Mouse (Mus musculus) limb, embryonic 11.5 days (tissue): ENCODE data around the gene Itgb8. TPM values are rescaled to one million over a fixed set of nuclear protein-coding genes. Genes with fewer than 3 reads are reported as not detected.

Source experiments
- ATAC-seq: fragments of 200-750 bp; cut with Nextera tagmentation; 2 replicates; pipeline ENCODE4 v1.8.0; 2017; ENCODE audit warnings: low read depth; ENCODE audit not compliant: insufficient number of reproducible peaks, low FRiP score, low TSS enrichment
- DNase-seq: peaks from one replicate; pipeline ENCODE4 v3.0.0-alpha.2; 2015; ENCODE audit warnings: low spot score
- H3K27ac ChIP-seq: fragments of 300-500 bp; sonication (generic); replicated peaks from 2 replicates; pipeline ENCODE4 v1.5.1; 2014; ENCODE audit warnings: low read depth, mild to moderate bottlenecking, low read length
- H3K27me3 ChIP-seq: fragments of 300-500 bp; sonication (generic); 2 replicates; pipeline ENCODE4 v1.6.1; 2014; ENCODE audit warnings: mild to moderate bottlenecking, low read length, mixed read lengths; ENCODE audit not compliant: control insufficient read depth, insufficient read depth
- H3K36me3 ChIP-seq: fragments of 300-500 bp; sonication (generic); 2 replicates; pipeline ENCODE4 v1.6.1; 2014; ENCODE audit warnings: mild to moderate bottlenecking, low read length, moderate library complexity, mixed read lengths; ENCODE audit not compliant: control insufficient read depth, insufficient read depth
- H3K4me1 ChIP-seq: fragments of 300-500 bp; sonication (generic); 2 replicates; pipeline ENCODE4 v1.6.1; 2014; ENCODE audit warnings: low read length, mixed read lengths; ENCODE audit not compliant: control insufficient read depth, insufficient read depth
- H3K4me2 ChIP-seq: fragments of 300-500 bp; sonication (generic); 2 replicates; pipeline ENCODE4 v1.6.1; 2014; ENCODE audit warnings: low read depth, mild to moderate bottlenecking, moderate library complexity; ENCODE audit not compliant: severe bottlenecking
- H3K4me3 ChIP-seq: fragments of 300-500 bp; sonication (generic); 2 replicates; pipeline ENCODE4 v1.5.1; 2014; ENCODE audit warnings: low read depth, low read length
- H3K9ac ChIP-seq: fragments of 300-500 bp; sonication (generic); 2 replicates; pipeline ENCODE4 v1.6.1; 2014; ENCODE audit warnings: mild to moderate bottlenecking, low read length
- H3K9me3 ChIP-seq: fragments of 300-500 bp; sonication (generic); 2 replicates; pipeline ENCODE4 v1.6.1; 2016; ENCODE audit warnings: low read length; ENCODE audit not compliant: control insufficient read depth
- WGBS: fragments of 180-500 bp; shearing (Covaris S2); extraction: QIAGEN DNeasy Blood & Tissue Kit; methylation state at CpG from one replicate; pipeline ENCODE4 v1.1.7; 2014; 5-methylcytosine and 5-hydroxymethylcytosine counted together
- polyA plus RNA-seq: library from polyadenylated mRNA; unstranded; fragments of >200 nt; fragmentation: Nextera tagmentation; extraction: Ambion mirVana; gene quantifications from 2 replicates; pipeline ENCODE4 v1.2.1, GENCODE M21; 2014

Itgb8 gene
- polyA plus RNA-seq, 1 experiment from 2014 or later, result 5.0 TPM

- no peak overlapping the region for H3K27ac ChIP-seq
- WGBS, result 54% methylated on average over 1 of the region's 1 CpGs
- no peak for DNase-seq
- no peak overlapping the region for H3K9ac ChIP-seq
- no peak overlapping the region for H3K4me2 ChIP-seq
- no peaks in the 10 kb centered on the region for H3K27me3 ChIP-seq
- ATAC-seq, result no peak
- no peaks in the 10 kb centered on the region for H3K36me3 ChIP-seq
- 0 out of 2 replicates have a peak, but pooled peaks cover 2% of the 10 kb centered on the region for H3K4me1 ChIP-seq
- H3K9me3 ChIP-seq, result no peaks in the 10 kb centered on the region
- H3K4me3 ChIP-seq, result no peak overlapping the region
Observed at GRCm38 (mm10) chr12:119241071-119241470, 2.5 kb upstream of the Itgb8 start.

DNA sequence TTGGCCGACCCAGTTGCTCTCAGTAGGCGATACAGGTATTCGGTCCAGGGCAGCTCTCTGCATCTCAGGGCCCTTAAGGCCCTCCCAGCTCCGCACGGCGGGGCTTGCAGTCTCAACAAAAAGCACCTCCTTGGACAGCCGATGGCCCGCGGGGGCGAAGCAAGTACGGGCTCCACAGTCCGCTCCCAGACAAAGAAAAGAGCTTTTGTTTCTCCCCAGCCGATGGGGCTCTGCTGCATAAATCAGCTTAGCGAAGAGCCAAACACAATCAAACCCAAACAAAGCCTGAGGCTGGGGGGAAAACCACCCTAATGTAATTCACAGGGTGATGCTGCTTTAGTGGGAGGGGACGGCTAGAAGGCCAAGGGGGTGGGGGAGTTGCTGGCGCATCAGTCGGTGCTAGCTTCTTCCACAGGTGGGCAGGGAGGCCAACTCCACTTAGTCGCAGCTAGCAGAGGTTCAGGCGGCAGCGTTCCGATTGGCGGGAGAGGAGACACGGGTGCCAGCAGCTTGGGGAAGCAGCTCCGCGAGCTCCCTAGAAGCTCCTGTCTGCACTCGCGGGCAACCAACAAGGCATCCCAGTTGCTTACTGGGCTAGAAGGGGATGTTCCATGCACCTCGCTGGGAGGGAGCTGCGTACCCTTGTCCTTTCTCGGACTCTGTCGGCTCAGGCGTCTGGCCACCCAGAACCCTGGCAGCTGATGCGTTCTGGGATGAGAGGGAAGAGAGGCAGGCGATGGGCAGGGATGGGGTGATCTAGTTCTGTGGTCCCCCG is 494 bp downstream of the Itgb8 start:
- Histone ChIP-seq H3K4me2 (peak overlapping the region; percentile 96), H3K9me3 (no peaks in the 10 kb centered on the region), H3K27ac (peak overlapping the region; percentile 90), H3K27me3 (no peaks in the 10 kb centered on the region), H3K36me3 (no peaks in the 10 kb centered on the region), H3K4me1 (0 out of 2 replicates have a peak, but pooled peaks cover 2% of the 10 kb centered on the region), H3K4me3 (peak overlapping the region; percentile 54), H3K9ac (peak overlapping the region; percentile 89)
- under 1% methylated on average over 35 of the region's 35 CpGs for WGBS
- DNase-seq (peak; percentile 80), ATAC-seq (peak; percentile 80)

- H3K4me1 ChIP-seq, result 0 out of 2 replicates have a peak, but pooled peaks cover 2% of the 10 kb centered on the region
- ATAC-seq (0 out of 2 replicates have a peak, but pooled peaks have one; percentile 1), DNase-seq (peak; percentile 74)
- no peaks in the 10 kb centered on the region for H3K9me3 ChIP-seq
- H3K27ac ChIP-seq, result peak overlapping the region; percentile 90
- no peaks in the 10 kb centered on the region for H3K36me3 ChIP-seq
- H3K4me3 ChIP-seq, result peak overlapping the region; percentile 54
- H3K9ac ChIP-seq, result peak overlapping the region; percentile 89
- peak overlapping the region; percentile 96 for H3K4me2 ChIP-seq
- WGBS, result 1% methylated on average over 13 of the region's 13 CpGs
- H3K27me3 ChIP-seq, result no peaks in the 10 kb centered on the region
Observed at GRCm38 (mm10) chr12:119237241-119237920, 1.2 kb downstream of the Itgb8 start.

- no peak overlapping the region for H3K27ac ChIP-seq
- H3K9me3 ChIP-seq, result no peaks in the 10 kb centered on the region
- H3K9ac ChIP-seq, result no peak overlapping the region
- no peak for ATAC-seq
- WGBS, result 95% methylated on average over 2 of the region's 2 CpGs
- H3K4me3 ChIP-seq, result no peak overlapping the region
- no peaks in the 10 kb centered on the region for H3K27me3 ChIP-seq
- DNase-seq, result no peak
- no peaks in the 10 kb centered on the region for H3K4me1 ChIP-seq
- H3K36me3 ChIP-seq, result no peaks in the 10 kb centered on the region
- no peak overlapping the region for H3K4me2 ChIP-seq
Observed at GRCm38 (mm10) chr12:119231831-119232230, 6.8 kb downstream of the Itgb8 start.

DNA sequence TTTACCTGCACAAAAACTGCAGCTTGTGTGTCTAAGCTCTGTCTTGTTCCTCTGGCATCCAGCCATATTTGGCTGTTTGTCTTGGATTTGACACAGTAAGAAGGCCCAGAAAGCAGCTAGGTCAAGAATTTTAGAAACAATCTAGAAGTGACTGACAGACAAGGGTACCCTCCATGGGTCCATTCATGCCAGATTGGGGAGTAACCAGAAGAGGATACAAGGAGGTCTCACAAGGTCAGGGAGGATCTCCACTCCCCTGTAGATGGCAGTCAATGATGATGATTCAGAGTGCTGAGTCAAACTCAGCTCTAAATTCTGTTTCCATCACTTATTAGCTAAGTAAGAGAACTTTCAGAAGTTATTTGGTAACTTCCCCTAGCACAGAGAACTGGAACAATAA is 8.2 kb downstream of the Itgb8 start:
- Histone ChIP-seq H3K9ac (no peak overlapping the region), H3K4me3 (no peak overlapping the region), H3K4me2 (no peak overlapping the region), H3K9me3 (no peaks in the 10 kb centered on the region), H3K27me3 (no peaks in the 10 kb centered on the region), H3K27ac (no peak overlapping the region), H3K36me3 (no peaks in the 10 kb centered on the region), H3K4me1 (no peaks in the 10 kb centered on the region)
- DNase-seq (no peak), ATAC-seq (no peak)

DNA sequence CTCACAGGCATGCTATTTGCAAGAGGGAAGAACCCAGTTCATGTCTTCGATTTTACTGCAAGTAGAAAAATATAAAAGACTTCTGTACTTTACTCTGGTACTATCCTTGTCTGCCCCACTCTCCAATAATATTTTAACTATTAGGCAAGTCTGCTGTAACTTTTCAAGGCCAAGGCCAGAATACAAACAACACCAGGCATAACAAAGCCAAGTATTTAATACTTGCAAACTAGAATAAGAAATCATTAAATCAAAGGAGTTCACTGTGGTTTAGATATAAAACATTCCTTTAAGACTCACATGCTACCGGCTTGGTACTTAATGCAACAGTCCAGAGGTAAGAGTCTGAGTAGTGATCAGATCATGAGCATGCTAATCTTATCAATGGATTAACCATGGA is 9.0 kb downstream of the Itgb8 start:
- Histone ChIP-seq H3K4me3 (no peak overlapping the region), H3K4me2 (no peak overlapping the region), H3K36me3 (no peaks in the 10 kb centered on the region), H3K27ac (no peak overlapping the region), H3K4me1 (no peaks in the 10 kb centered on the region), H3K9me3 (no peaks in the 10 kb centered on the region), H3K9ac (no peak overlapping the region), H3K27me3 (no peaks in the 10 kb centered on the region)
- DNase-seq, result no peak
- whole genome bisulfite sequencing, result 88% methylated on average over 2 of the region's 2 CpGs
- ATAC-seq, result no peak

DNA sequence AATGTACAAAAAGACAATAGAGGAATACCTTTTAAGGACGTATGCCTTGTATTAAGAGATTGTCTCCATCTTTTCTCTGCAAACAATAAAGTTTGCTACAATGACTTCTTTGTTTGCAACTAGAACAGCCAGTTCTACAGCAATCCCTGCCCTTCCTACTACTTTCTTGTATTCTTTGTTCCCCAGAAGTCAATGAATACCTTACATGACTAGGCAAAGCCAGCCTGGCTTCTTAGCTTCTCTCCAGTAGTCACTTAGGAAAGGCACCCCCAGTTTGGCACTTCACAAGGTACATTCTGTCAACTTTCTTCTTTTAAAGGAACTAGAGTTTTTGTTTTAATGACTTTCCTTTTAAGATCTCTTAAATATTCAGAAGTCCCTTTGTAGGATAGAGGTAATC is 10.7 kb downstream of the Itgb8 start:
- Histone ChIP-seq H3K4me2 (no peak overlapping the region), H3K4me1 (no peaks in the 10 kb centered on the region), H3K27ac (no peak overlapping the region), H3K27me3 (no peaks in the 10 kb centered on the region), H3K4me3 (no peak overlapping the region), H3K9ac (no peak overlapping the region), H3K9me3 (no peaks in the 10 kb centered on the region), H3K36me3 (no peaks in the 10 kb centered on the region)
- ATAC-seq, result no peak
- WGBS, result 78% methylated on average over 1 of the region's 1 CpGs
- DNase-seq, result no peak

DNA sequence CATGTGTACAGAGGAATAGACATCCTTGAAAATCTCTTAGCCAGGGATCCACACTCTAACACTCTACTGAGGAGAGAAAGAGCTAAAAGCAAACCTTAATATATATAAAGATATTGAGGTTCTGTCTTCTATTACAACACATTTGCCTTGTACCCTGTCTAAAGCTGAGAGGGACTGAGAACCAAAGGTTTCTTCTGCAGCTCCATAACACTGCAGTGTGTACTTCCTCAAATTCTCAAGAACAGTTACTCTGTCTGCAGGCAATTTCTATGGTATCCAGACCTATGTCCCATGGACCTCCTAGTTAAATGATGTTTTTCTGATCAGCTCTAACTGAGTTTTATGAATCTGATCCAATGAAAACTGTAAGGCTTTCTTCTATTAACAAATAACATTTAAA is 13.9 kb downstream of the Itgb8 start:
- Histone ChIP-seq H3K36me3 (no peaks in the 10 kb centered on the region), H3K9ac (no peak overlapping the region), H3K4me2 (no peak overlapping the region), H3K4me3 (no peak overlapping the region), H3K27me3 (no peaks in the 10 kb centered on the region), H3K9me3 (no peaks in the 10 kb centered on the region), H3K4me1 (no peaks in the 10 kb centered on the region), H3K27ac (no peak overlapping the region)
- ATAC-seq (no peak), DNase-seq (no peak)
